Mouse (Mus musculus): ENCODE results near the gene Cabp4. TPM values are rescaled to one million over a fixed set of nuclear protein-coding genes. Genes with fewer than 3 reads are reported as not detected.
"Not testable (repeated sequence)": the region's sequence is repeated elsewhere in the genome, so short reads cannot be mapped to it uniquely, and the experiment has no call there.

Gene Cabp4
- polyA plus RNA-seq, 2 experiments: 0.15 TPM; not detected in 1

DNA sequence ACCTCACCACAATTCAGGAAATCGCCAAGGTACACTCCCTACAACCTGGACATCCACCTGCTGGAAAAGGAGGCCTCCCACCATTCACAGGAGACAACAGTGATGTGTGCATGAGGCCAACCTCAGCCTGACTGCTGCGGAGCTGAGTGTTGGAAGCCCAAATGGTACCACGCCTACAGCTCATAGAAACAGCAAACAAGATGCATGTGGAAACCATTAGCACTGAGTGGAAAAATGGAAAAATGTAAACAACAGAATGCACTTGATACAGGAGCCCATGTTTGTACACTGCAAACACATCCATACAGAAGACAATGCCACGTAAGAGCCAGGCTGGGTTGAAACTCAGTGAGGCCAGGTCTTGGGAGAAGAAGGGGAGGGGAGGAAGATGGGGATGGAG lies 19.4 kb downstream of the Cabp4 start:
- Histone ChIP-seq H3K9ac (replicated peaks) (peak overlapping the region; percentile 6; the same call in 1 of the 2 replicates), H3K4me1 (replicated peaks; ENCODE audit: control insufficient read depth in 2 of 2, insufficient read depth in 2 of 2, low read length in 1 of 2) (peaks cover 50 to 53% of the 10 kb centered on the region in 2 experiments), H3K4me3 (ENCODE audit: insufficient read depth in 1 of 2, low read depth in 2 of 2, low read length in 2 of 2) (no peak overlapping the region), H3K4me2 (ENCODE audit: low read depth) (peak overlapping the region; percentile 66; the same call in 1 of the 2 replicates), H3K27me3 (ENCODE audit: control insufficient read depth, insufficient read depth, low read length) (no peaks in the 10 kb centered on the region), H3K27ac (peak overlapping the region; percentile 22), H3K36me3 (replicated peaks; ENCODE audit: control insufficient read depth, insufficient read depth, low read depth) (peaks cover 13% of the 10 kb centered on the region), H3K9me3 (ENCODE audit: control insufficient read depth, low read length) (no peaks in the 10 kb centered on the region)
- no peak for ATAC-seq (ENCODE audit: insufficient read depth)
- TF ChIP-seq CTCF (IDR thresholded peaks at IDR 0.05; ENCODE audit: low read depth): no peak
- TF ChIP-seq EP300 (IDR thresholded peaks at IDR 0.05; ENCODE audit: low read depth): no peak
- 76% methylated on average over 4 of the region's 4 CpGs for WGBS (ENCODE audit: insufficient replicate concordance)
- no peak for DNase-seq (ENCODE audit: low read depth in 3 of 3, low spot score in 3 of 3)

DNA sequence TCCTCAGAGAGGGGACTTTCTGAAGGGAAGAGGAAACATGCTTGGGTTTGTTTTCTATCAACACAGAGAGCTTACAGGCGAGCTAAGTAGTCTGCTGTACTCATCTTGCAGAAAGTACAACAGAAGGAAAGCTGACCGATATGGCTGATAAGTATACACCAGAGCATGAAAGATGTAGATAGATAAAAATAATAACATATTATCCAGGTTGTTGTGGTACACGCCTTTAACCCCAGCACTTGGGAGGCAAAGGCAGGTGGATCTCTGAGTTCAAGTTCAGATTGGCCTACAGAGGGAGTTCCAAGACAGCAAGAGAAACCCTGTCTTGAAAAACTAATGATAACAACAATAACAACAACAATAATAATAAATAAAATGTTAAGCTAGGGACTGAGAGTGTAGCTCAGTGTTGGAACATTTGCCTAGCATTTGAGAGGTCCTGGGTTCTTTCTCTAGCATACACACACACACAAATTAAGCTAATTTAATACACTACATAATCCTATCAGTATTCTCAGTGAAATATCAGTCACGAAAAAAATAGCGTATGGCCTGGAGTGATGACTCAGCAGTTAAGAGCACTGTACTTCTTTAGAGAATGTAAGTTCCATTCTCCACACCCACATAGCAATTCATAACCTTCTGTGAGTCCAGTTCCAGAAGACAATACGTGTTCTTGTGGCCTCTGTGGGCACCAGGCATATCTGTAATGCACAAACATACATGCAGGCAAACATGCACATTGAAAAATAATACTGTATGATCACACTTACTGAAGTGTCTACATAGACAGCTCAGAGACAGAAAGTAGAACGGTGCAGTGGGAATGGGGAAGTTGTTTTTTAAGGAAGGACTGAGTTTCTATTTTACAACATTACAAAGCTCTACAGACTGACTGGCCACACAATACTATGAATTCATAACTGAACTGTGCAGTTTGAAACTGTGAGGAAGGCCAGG lies 21.1 kb downstream of the Cabp4 start:
- peak in 2 of 3 experiments; percentile 51 to 59 for DNase-seq (ENCODE audit: low read depth in 3 of 3, low spot score in 3 of 3)
- Histone ChIP-seq H3K9me3 (ENCODE audit: control insufficient read depth, low read length) (no peaks in the 10 kb centered on the region), H3K9ac (replicated peaks) (peak overlapping the region; percentile 43; the same call in 1 of the 2 replicates), H3K4me3 (ENCODE audit: insufficient read depth in 1 of 2, low read depth in 2 of 2, low read length in 2 of 2) (no peak overlapping the region), H3K27me3 (ENCODE audit: control insufficient read depth, insufficient read depth, low read length) (no peaks in the 10 kb centered on the region), H3K4me1 (replicated peaks; ENCODE audit: control insufficient read depth in 2 of 2, insufficient read depth in 2 of 2, low read length in 1 of 2) (peaks cover 49 to 53% of the 10 kb centered on the region in 2 experiments), H3K4me2 (ENCODE audit: low read depth) (peak overlapping the region; percentile 26), H3K27ac (peak overlapping the region; percentile 73), H3K36me3 (replicated peaks; ENCODE audit: control insufficient read depth, insufficient read depth, low read depth) (no peaks in the 10 kb centered on the region)
- ATAC-seq (ENCODE audit: insufficient read depth): no peak
- TF ChIP-seq CTCF (IDR thresholded peaks at IDR 0.05; ENCODE audit: low read depth) (peak; percentile 30; the same call in 1 of the 2 replicates), EP300 (IDR thresholded peaks at IDR 0.05; ENCODE audit: low read depth) (no peak)
- 22% methylated on average over 7 of the region's 7 CpGs for WGBS (ENCODE audit: insufficient replicate concordance)

- Histone ChIP-seq H3K4me1 (replicated peaks; ENCODE audit: control insufficient read depth in 2 of 2, insufficient read depth in 2 of 2, low read length in 1 of 2) (peaks cover 41 to 45% of the 10 kb centered on the region in 2 experiments), H3K4me2 (ENCODE audit: low read depth) (peak overlapping the region; percentile 80), H3K4me3 (ENCODE audit: insufficient read depth in 1 of 2, low read depth in 2 of 2, low read length in 2 of 2) (peak overlapping the region in 1 of 2 experiments; percentile 59; a peak in 1 of 4 replicates), H3K27ac (peak overlapping the region; percentile 58)
- not testable (repeated sequence) for ATAC-seq (ENCODE audit: insufficient read depth); H3K36me3 ChIP-seq (replicated peaks; ENCODE audit: control insufficient read depth, insufficient read depth, low read depth); H3K9me3 ChIP-seq (ENCODE audit: control insufficient read depth, low read length); H3K9ac ChIP-seq (replicated peaks); H3K27me3 ChIP-seq (ENCODE audit: control insufficient read depth, insufficient read depth, low read length); DNase-seq (ENCODE audit: low read depth in 3 of 3, low spot score in 3 of 3)
- 34% methylated on average over 6 of the region's 6 CpGs for WGBS (ENCODE audit: insufficient replicate concordance)
Observed at GRCm38 (mm10) chr19:4121896-4122295, 21.9 kb downstream of the Cabp4 start.

GRCm38 (mm10) chr19:4121097-4121805 lies 22.6 kb downstream of the Cabp4 start:
- Histone ChIP-seq H3K9me3 (ENCODE audit: control insufficient read depth, low read length) (no peaks in the 10 kb centered on the region), H3K4me3 (ENCODE audit: insufficient read depth in 1 of 2, low read depth in 2 of 2, low read length in 2 of 2) (peak overlapping the region; percentile 54 to 59), H3K9ac (replicated peaks) (peak overlapping the region; percentile 63), H3K36me3 (replicated peaks; ENCODE audit: control insufficient read depth, insufficient read depth, low read depth) (peaks cover 3% of the 10 kb centered on the region; the same call in 1 of the 2 replicates), H3K27me3 (ENCODE audit: control insufficient read depth, insufficient read depth, low read length) (no peaks in the 10 kb centered on the region), H3K4me1 (replicated peaks; ENCODE audit: control insufficient read depth in 2 of 2, insufficient read depth in 2 of 2, low read length in 1 of 2) (peaks cover 36 to 43% of the 10 kb centered on the region in 2 experiments), H3K4me2 (ENCODE audit: low read depth) (peak overlapping the region; percentile 80), H3K27ac (peak overlapping the region; percentile 64)
- TF ChIP-seq CTCF (IDR thresholded peaks at IDR 0.05; ENCODE audit: low read depth) (no peak), EP300 (IDR thresholded peaks at IDR 0.05; ENCODE audit: low read depth) (no peak)
- ATAC-seq (ENCODE audit: insufficient read depth) (peak; percentile 59), DNase-seq (ENCODE audit: low read depth in 3 of 3, low spot score in 3 of 3) (peak; percentile 95 to 98 (median 97))
- 2% methylated on average over 38 of the region's 38 CpGs for WGBS (ENCODE audit: insufficient replicate concordance)
